Mouse (Mus musculus) heart, postnatal 0 days (tissue): Measurements from ENCODE around the gene Mpst. TPM values are rescaled to one million over a fixed set of nuclear protein-coding genes. Genes with fewer than 3 reads are reported as not detected.
A peak's percentile ranks its signal among the peaks of the same experiment; 100 is the strongest.

Source experiments
- ATAC-seq: fragments of 200-750 bp; cut with Nextera tagmentation; 2 replicates; pipeline ENCODE4 v1.8.0; 2017; ENCODE audit warnings: low read depth, moderate number of reproducible peaks, moderate library complexity; ENCODE audit not compliant: insufficient read depth
- DNase-seq: peaks from one replicate; pipeline ENCODE4 v3.0.0-alpha.2; 2016; ENCODE audit warnings: low spot score
- H3K27ac ChIP-seq: fragments of 300-500 bp; sonication (generic); 2 replicates; pipeline ENCODE4 v1.5.1; 2014; ENCODE audit warnings: low read depth, mild to moderate bottlenecking
- H3K27me3 ChIP-seq: fragments of 300-500 bp; sonication (generic); 2 replicates; pipeline ENCODE4 v1.6.1; 2014; ENCODE audit warnings: low read length, mixed read lengths; ENCODE audit not compliant: control insufficient read depth, insufficient read depth
- H3K36me3 ChIP-seq: fragments of 300-500 bp; sonication (generic); replicated peaks from 2 replicates; pipeline ENCODE4 v1.6.1; 2014; ENCODE audit warnings: low read length, mixed read lengths; ENCODE audit not compliant: control insufficient read depth, insufficient read depth
- H3K4me1 ChIP-seq: fragments of 300-500 bp; sonication (generic); 2 replicates; pipeline ENCODE4 v1.6.1; 2014; ENCODE audit warnings: antibody characterized with exemption; ENCODE audit not compliant: control insufficient read depth, insufficient read depth
- H3K4me2 ChIP-seq: fragments of 300-500 bp; sonication (generic); 2 replicates; pipeline ENCODE4 v1.6.1; 2014; ENCODE audit warnings: low read depth, mild to moderate bottlenecking, low read length, moderate library complexity
- H3K4me3 ChIP-seq: fragments of 300-500 bp; sonication (generic); 2 replicates; pipeline ENCODE4 v1.5.1; 2014; ENCODE audit warnings: low read depth, low read length
- H3K9ac ChIP-seq: fragments of 300-500 bp; sonication (generic); replicated peaks from 2 replicates; pipeline ENCODE4 v1.6.1; 2014; ENCODE audit warnings: low read depth, low read length, mixed read lengths
- H3K9me3 ChIP-seq: fragments of 300-500 bp; sonication (generic); replicated peaks from 2 replicates; pipeline ENCODE4 v1.6.1; 2016; ENCODE audit warnings: low read length; ENCODE audit not compliant: control insufficient read depth
- CTCF ChIP-seq: IDR thresholded peaks from 2 replicates; pipeline ENCODE4 v1.5.1; 2016; ENCODE audit warnings: antibody characterized with exemption, control low read depth, low read depth
- EP300 ChIP-seq: IDR thresholded peaks from 2 replicates; pipeline ENCODE4 v1.6.1; 2016; ENCODE audit warnings: antibody characterized with exemption, low read depth
- WGBS: fragments of 180-500 bp; shearing (Covaris S2); extraction: QIAGEN DNeasy Blood & Tissue Kit; methylation state at CpG from one replicate; pipeline ENCODE4 v1.1.7; 2014; 5-methylcytosine and 5-hydroxymethylcytosine counted together
- polyA plus RNA-seq: library from polyadenylated mRNA; unstranded; fragments of >200 nt; fragmentation: Nextera tagmentation; extraction: Ambion mirVana; gene quantifications from 2 replicates; pipeline ENCODE4 v1.2.1, GENCODE M21; 2015
- total RNA-seq: library from RNA; depleted of rRNA; stranded (reverse); fragments of >200 nt; gene quantifications from 2 replicates; pipeline ENCODE4 v1.2.3, GENCODE M21; 2014; ENCODE audit warnings: low replicate concordance

The Mpst gene
- total and polyA plus RNA-seq, 2 experiments from 2014 or later: 1.2 to 52.2 TPM

DNA sequence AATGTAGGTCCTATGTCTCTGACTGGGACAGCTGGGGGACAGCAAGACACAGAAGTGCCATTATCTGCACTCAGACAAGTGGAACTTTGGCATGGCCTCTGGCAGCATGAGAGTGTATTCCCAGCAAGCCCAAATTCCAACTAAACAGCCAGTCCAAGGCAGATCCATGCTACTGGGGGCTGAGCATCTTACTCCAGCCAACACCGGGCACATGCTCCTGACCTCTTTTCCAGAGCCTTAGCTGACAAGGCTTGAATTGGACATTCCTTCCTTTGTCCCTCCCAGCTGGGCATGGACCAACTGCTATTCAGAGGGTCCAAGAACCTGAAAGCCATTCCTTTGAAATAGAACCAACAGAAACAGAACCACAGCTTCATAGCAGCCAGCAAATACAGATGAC is 36.6 kb upstream of the Mpst start:
- H3K4me1 ChIP-seq: no peaks in the 10 kb centered on the region
- no peaks in the 10 kb centered on the region for H3K36me3 ChIP-seq
- no peak overlapping the region for H3K27ac ChIP-seq
- H3K9ac ChIP-seq: no peak overlapping the region
- peaks cover 14% of the 10 kb centered on the region for H3K27me3 ChIP-seq
- H3K4me2 ChIP-seq: no peak overlapping the region
- 46% methylated on average over 1 of the region's 1 CpGs for WGBS
- DNase-seq (no peak), ATAC-seq (peak; percentile 41; the same call in 1 of the 2 replicates)
- no peak for TF ChIP-seq EP300
- TF ChIP-seq CTCF: no peak
- no peak overlapping the region for H3K4me3 ChIP-seq
- H3K9me3 ChIP-seq: no peaks in the 10 kb centered on the region

DNA sequence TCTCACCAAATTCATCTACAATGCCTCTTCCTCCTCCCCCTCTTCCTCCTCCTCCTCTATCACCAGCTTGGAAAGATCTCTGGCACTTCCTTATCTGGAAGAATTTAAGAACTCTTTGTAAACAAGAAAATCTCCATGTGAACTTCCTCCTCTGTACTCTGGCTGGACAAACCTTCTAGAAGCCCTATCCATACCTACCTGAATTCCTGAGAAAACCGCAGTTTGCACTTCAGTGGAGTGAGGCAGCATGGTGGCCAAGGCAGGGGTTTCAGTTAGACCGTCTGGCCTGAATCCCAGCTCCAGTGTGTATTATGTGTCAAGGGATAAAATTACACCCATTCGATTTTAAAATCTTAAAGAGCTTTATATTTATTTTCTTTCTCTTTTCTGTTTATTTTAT is 33.4 kb upstream of the Mpst start:
- H3K4me1 ChIP-seq: no peaks in the 10 kb centered on the region
- ATAC-seq (no peak), DNase-seq (no peak)
- H3K9ac ChIP-seq: no peak overlapping the region
- 56% methylated on average over 3 of the region's 3 CpGs for WGBS
- no peaks in the 10 kb centered on the region for H3K36me3 ChIP-seq
- no peak overlapping the region for H3K27ac ChIP-seq
- H3K9me3 ChIP-seq: no peaks in the 10 kb centered on the region
- H3K27me3 ChIP-seq: peaks cover 8% of the 10 kb centered on the region
- H3K4me2 ChIP-seq: no peak overlapping the region
- TF ChIP-seq CTCF: no peak
- no peak for TF ChIP-seq EP300
- H3K4me3 ChIP-seq: no peak overlapping the region

DNA sequence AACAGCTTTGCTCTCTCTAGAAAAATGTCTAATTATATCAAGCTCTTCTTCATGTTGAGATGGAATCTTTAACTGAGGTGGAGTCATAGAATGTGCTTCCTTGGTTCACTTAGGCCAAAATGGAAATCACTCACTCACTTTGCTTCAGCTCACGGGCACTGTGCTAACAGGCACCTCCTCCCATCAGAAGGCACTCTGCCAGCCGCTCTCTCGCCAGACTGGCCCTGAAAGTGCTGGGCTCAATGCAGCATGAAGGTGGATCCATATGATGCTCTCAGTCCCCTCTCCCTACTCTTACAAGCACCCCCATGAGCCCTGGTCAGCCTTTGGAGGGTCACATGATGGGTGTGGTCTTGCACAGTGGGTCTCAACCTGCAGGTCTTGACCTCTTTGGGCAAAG is 32.0 kb upstream of the Mpst start:
- Histone ChIP-seq H3K27me3 (no peaks in the 10 kb centered on the region), H3K4me3 (no peak overlapping the region), H3K9me3 (peaks cover 2% of the 10 kb centered on the region; the same call in 1 of the 2 replicates), H3K4me2 (no peak overlapping the region), H3K4me1 (no peaks in the 10 kb centered on the region), H3K9ac (no peak overlapping the region), H3K36me3 (no peaks in the 10 kb centered on the region), H3K27ac (no peak overlapping the region)
- TF ChIP-seq CTCF (no peak), EP300 (no peak)
- WGBS: 49% methylated on average over 3 of the region's 3 CpGs
- ATAC-seq: no peak
- no peak for DNase-seq

DNA sequence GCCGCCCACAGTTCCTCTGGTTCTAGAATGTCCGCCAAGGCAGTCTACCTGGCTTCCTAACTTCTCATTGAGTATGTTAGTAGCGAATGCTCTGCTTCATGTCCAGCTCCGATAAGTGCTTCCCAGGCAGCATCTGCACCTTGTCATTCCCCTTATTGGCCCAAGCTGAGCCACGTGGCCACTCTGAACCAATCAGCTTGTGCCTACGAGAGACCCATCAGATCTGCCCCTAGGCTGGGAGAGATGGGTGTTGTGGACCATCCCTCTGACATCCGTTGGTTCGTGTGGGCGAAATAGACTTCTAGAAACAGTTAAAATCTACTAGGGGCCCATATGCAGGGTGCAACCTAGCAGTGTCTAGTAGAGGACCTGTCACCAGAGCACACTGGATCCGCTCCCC is 28.4 kb upstream of the Mpst start:
- Histone ChIP-seq H3K36me3 (no peaks in the 10 kb centered on the region), H3K27me3 (no peaks in the 10 kb centered on the region), H3K4me1 (no peaks in the 10 kb centered on the region), H3K9ac (no peak overlapping the region), H3K4me3 (no peak overlapping the region), H3K27ac (no peak overlapping the region), H3K9me3 (peaks cover 5% of the 10 kb centered on the region; the same call in 1 of the 2 replicates), H3K4me2 (no peak overlapping the region)
- TF ChIP-seq EP300: no peak
- TF ChIP-seq CTCF: no peak
- ATAC-seq (no peak), DNase-seq (no peak)
- WGBS: 78% methylated on average over 10 of the region's 10 CpGs

DNA sequence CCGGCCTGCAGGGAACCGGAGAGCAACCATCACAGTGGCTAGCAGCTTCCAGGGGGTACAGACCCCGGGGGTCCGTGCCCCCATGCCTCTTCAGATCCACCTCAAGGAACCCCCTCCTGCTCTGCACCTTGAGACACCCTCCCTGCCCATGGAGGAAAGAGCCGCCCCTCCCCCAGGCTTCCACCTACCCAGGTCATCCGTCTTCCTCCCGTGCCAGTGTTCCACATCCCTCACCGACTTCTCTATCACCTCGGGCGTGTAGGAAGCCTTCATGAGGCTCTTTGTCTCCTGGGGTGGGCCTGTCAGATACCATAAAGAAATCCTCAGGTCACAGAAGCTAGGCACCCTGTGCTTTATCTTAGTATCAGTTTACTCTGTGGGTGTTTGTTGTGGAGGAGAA is 27.7 kb upstream of the Mpst start:
- DNase-seq (no peak), ATAC-seq (no peak)
- no peak for TF ChIP-seq CTCF
- no peak for TF ChIP-seq EP300
- Histone ChIP-seq H3K4me2 (no peak overlapping the region), H3K36me3 (no peaks in the 10 kb centered on the region), H3K27ac (no peak overlapping the region), H3K27me3 (no peaks in the 10 kb centered on the region), H3K9me3 (peaks cover 5% of the 10 kb centered on the region; the same call in 1 of the 2 replicates), H3K9ac (no peak overlapping the region), H3K4me3 (no peak overlapping the region), H3K4me1 (no peaks in the 10 kb centered on the region)
- WGBS: 71% methylated on average over 10 of the region's 10 CpGs

DNA sequence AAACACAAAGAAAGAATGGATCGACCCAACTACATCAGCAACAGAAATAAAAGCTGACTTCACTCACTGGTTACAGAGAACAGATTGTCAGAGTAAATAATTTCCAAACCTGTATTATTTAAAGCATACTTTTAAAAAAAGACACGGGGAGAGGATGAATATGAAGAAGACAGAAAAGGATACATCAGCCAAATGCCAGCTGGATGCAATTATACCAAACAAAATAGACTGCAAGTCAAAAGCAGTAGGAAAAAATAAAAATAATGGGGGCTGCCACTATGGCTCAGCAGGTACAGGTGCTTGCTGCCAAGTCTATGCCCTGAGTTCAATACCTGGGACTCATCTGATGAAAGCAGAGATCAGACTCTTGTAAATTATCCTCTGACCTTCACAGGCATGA is 26.0 kb upstream of the Mpst start:
- no peak for ATAC-seq
- H3K27ac ChIP-seq: no peak overlapping the region

More for the DNA sequence above, 26.0 kb upstream of the Mpst start:
- no peak for DNase-seq
- TF ChIP-seq EP300 (no peak), CTCF (no peak)
- Histone ChIP-seq H3K36me3 (no peaks in the 10 kb centered on the region), H3K9me3 (peaks cover 5% of the 10 kb centered on the region; the same call in 1 of the 2 replicates), H3K27me3 (no peaks in the 10 kb centered on the region), H3K4me1 (peaks cover 11% of the 10 kb centered on the region), H3K4me3 (no peak overlapping the region), H3K9ac (no peak overlapping the region), H3K4me2 (no peak overlapping the region)
- WGBS: 69% methylated on average over 2 of the region's 2 CpGs
